Mouse (Mus musculus): ENCODE measurements around the gene Bbs1.
"Not testable (repeated sequence)": the region's sequence is repeated elsewhere in the genome, so short reads cannot be mapped to it uniquely, and the experiment has no call there.

Bbs1 gene

DNA sequence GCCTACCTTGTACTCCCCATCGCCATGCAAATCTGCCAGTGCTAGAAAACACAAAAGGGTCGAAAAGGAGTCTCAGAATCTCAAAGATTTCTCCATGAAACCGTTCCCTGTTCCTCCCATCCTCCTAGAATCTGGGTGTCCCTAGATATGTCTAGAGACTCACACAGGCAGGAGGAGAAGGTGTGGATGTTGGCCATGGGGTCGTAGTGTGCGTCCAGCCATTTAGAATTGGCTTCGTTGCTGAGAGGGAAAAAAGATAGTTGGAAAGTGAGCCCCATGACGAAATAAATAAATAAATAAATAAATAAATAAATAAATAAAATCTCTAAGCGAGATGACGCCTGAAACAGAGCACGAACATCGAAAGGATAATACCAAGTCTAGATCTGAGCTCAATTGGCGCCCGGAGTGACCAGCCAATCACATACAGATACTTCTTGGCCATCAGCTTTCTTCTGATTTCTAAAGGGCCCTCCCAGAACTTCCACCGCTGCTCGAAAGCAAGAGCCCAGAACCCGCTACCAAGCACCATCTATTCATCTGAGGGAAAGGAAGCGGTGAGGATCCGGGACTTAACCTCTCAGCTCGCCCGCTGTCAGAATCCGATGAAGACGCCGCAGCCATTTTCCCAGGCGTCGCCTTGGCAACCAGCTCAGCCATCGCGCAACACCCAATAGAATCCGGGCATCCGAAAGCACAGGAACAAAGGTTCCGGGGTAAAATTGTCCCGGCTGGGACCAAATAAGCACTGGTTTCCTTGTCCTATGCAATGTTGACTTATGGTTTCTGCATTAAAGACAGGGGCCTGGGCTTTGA, at the start of gene Bbs1:
Gene Bbs1 (minus strand): TSS at position 650 of the 816 bp plus-strand sequence.
- POLR2A ChIA-PET: interaction anchor here (0.5 to 3.4 kb wide), 46 partner anchors 9 to 396 kb away, joined by 3 to 41 read pairs (median 4); partner anchors contain the start of genes Actn3 (in 2 of the 4), Dpp3 (in 2 of the 4), Gm21992 (in 2 of the 4) and Rbm14 (in 2 of the 4)
- CTCF ChIA-PET: interaction anchor here (0.7 to 2.2 kb wide), 13 partner anchors 9 to 143 kb away, joined by 3 to 8 read pairs (median 3); partner anchors contain the start of genes Ccdc87 (in 1 of the 4), Ccs (in 1 of the 4) and Dpp3 (in 1 of the 4)

DNA sequence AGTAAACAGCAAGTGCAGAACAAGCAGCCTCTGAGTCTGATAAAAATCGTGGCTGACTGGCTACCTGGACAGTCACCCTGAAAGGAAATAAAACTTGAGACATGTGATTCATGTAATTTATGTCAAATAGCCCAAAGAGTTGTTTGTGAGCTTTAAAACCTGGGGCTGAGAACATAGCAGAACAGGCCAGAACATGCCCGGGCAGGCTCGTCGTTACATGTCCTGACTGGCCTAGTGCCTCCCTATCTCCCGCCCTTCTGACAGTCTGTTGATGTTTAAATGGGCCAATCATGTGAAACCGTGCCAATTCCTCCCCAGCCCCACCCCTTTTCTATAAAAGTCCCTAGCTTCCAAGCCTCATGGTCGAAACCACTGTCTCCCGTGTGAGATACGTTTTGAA, 42.2 kb upstream of the Bbs1 start:
- POLR2A ChIA-PET: interaction anchor here in 2 of 4 experiments (1.1 to 2.8 kb wide), 11 partner anchors 9 to 331 kb away, joined by 3 to 24 read pairs (median 4); partner anchors contain the start of genes Dpp3 (in 2 of the 2), Mrpl11 (in 2 of the 2) and Slc29a2 (in 1 of the 2)
- CTCF ChIA-PET: not testable (repeated sequence)

DNA sequence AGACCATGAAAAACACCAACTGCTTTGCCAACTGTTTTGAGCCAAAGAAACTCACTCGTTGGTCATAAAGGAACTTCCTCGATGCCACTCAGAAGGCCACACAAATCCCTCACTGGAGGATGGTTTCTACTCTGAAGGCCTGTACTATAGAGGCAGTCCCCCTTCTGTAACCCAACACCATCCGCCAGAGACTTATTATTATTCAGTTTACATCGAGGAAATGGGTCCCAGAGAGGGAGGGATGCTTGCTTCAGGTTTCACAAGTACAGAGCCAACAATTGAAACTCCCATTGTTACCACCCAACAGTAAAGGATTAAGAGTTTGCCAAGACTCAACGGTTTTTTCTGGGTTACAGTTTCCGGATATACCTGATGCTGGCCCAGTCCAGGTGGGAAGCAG, 39.1 kb upstream of the Bbs1 start:
- ChIA-PET CTCF (interaction anchor here in 2 of 4 experiments (0.7 to 0.8 kb wide), 3 partner anchors 16 to 686 kb away, joined by 3 read pairs; partner anchors contain the start of gene Mrpl11 (in 1 of the 2)), POLR2A (interaction anchor here in 1 of 4 experiments (0.5 to 2.0 kb wide), 2 partner anchors 16 to 148 kb away, joined by 3 to 10 read pairs; partner anchors contain the start of gene Mrpl11)

DNA sequence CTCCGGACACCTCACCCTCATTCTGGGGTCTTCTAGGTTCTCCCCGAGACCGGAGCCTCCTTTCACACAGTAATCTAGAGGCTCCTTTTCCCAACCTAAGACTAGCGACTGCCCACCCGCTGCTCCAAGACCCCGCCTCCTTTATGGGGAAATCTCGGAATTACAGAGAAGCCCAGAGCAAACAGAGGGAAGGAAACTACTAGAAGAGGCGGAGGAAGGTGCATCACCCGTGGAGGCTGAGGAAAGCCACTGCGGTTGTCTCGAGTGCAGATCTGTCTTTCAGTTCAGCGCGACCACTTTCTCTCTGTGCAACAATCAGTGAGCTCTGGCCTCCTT, 36.8 kb upstream of the Bbs1 start:
- POLR2A ChIA-PET: interaction anchor here in 2 of 4 experiments (1.1 to 1.6 kb wide), 2 partner anchors 9 to 19 kb away, joined by 3 to 4 read pairs; partner anchors contain the start of gene Mrpl11 (in 1 of the 2)
- CTCF ChIA-PET: no interaction called here

GRCm38 (mm10) chr19:4942551-4943252, 36.3 kb upstream of the Bbs1 start, which contains the start of gene Peli3:
TSS of gene Peli3 (minus strand) at chr19:4943127.
- CTCF ChIA-PET: interaction anchor here in 1 of 4 experiments (0.5 kb wide), 1 partner anchor 78 kb away, joined by 4 read pairs; no protein-coding TSS in a partner anchor
- POLR2A ChIA-PET: interaction anchor here in 2 of 4 experiments (1.1 to 5.9 kb wide), 2 partner anchors 9 to 14 kb away, joined by 4 to 42 read pairs; partner anchors contain the start of gene Dpp3 (in 1 of the 2)

GRCm38 (mm10) chr19:4937444-4938310, 31.2 kb upstream of the Bbs1 start:
- POLR2A ChIA-PET: interaction anchor here in 2 of 4 experiments (0.8 to 5.9 kb wide), 5 partner anchors 9 to 41 kb away, joined by 3 to 42 read pairs (median 3); partner anchors contain the start of genes Dpp3 (in 2 of the 2) and Mrpl11 (in 1 of the 2)

GRCm38 (mm10) chr19:4936896-4937295, 30.5 kb upstream of the Bbs1 start:
- CTCF ChIA-PET: no interaction called here
- POLR2A ChIA-PET: interaction anchor here in 2 of 4 experiments (0.8 to 5.9 kb wide), 6 partner anchors 8 to 40 kb away, joined by 3 to 42 read pairs (median 3); partner anchors contain the start of genes Dpp3 (in 2 of the 2) and Mrpl11 (in 1 of the 2)

More at GRCm38 (mm10) chr19:4937444-4938310, 31.2 kb upstream of the Bbs1 start:
- CTCF ChIA-PET: no interaction called here

- ChIA-PET CTCF (interaction anchor here in 3 of 4 experiments (0.5 to 1.4 kb wide), 8 partner anchors 33 to 1622 kb away, joined by 3 to 16 read pairs (median 3); partner anchors contain the start of genes Mrpl11 (in 1 of the 3) and Zdhhc24 (in 1 of the 3)), POLR2A (interaction anchor here (0.5 to 6.2 kb wide), 42 partner anchors 8 to 1500 kb away, joined by 3 to 42 read pairs (median 4); partner anchors contain the start of genes Bbs1 (in 3 of the 4), Zdhhc24 (in 3 of the 4), Gm21992 (in 2 of the 4) and Rbm14 (in 2 of the 4))
Measured at GRCm38 (mm10) chr19:4928781-4929180, 22.4 kb upstream of the Bbs1 start.

DNA sequence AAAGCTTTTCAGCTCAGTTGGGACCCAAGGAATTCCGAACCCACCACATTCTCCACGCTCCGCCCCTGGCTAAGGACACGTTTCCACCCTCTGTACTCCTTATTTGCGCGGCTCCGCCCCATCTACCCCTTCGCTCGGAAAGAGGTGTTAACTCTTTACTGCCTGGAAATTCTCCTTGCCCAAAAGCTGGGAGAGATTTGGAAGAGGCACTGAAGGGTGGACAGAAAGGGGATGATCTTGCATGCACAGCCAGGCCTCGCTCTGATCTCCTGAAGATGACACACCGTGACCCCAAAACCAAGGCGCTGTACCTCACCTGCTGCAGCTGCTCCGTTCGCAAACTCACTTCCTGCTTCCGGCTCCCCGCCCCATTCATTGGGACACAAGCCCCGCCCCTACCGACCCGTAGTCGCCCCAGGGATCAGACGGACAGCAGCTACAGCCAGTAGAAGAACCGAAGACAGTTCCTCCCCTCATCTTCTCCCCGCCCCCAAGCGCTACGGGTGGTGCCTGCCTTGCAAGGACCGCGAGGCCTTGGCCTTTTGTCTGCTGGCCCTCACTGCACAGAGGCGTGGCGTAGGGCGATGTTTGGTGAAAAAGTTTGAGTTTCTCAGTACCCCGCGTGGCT, 21.6 kb upstream of the Bbs1 start, which contains the start of gene Dpp3:
Gene Dpp3 (minus strand): TSS at position 384 of the 628 bp plus-strand sequence.
- ChIA-PET CTCF (interaction anchor here in 3 of 4 experiments (0.6 to 1.4 kb wide), 13 partner anchors 12 to 1622 kb away, joined by 3 to 5 read pairs (median 3); partner anchors contain the start of genes Bbs1 (in 1 of the 3), Mrpl11 (in 1 of the 3) and Zdhhc24 (in 1 of the 3)), POLR2A (interaction anchor here (0.5 to 6.2 kb wide), 59 partner anchors 8 to 916 kb away, joined by 3 to 42 read pairs (median 4); partner anchors contain the start of genes Bbs1 (in 3 of the 4), Gm21992 (in 3 of the 4), Rbm14 (in 3 of the 4) and Rbm4 (in 3 of the 4))

GRCm38 (mm10) chr19:4925121-4925860, 18.9 kb upstream of the Bbs1 start:
- CTCF ChIA-PET: interaction anchor here (0.6 to 1.4 kb wide), 8 partner anchors 10 to 795 kb away, joined by 3 to 6 read pairs (median 3); partner anchors contain the start of genes Ccdc87 (in 1 of the 4) and Ccs (in 1 of the 4)
- POLR2A ChIA-PET: interaction anchor here in 3 of 4 experiments (0.5 to 6.2 kb wide), 11 partner anchors 9 to 114 kb away, joined by 3 to 42 read pairs (median 4); partner anchors contain the start of genes Gm21992 (in 1 of the 3) and Rbm14 (in 1 of the 3)

DNA sequence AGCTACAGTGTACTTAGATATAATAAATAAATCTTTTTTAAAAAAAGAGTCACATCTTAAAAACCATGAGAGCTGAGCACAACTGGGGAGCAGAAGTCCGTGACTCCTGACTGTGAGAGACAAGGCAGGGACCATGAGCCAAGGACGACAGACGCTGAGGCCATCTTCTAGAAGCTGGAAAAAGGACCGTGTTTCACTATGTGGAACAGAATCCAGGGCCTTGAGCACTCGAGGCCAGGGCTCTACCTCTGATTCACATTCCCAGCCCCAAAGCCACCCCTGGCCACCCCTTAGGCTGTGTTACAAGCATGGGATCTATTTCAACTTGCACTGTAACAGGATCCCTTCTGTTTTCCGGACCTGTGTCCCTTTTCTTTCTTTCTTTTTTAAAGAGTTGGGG, 13.2 kb upstream of the Bbs1 start:
- POLR2A ChIA-PET: interaction anchor here in 1 of 4 experiments (0.5 to 1.2 kb wide), 3 partner anchors 10 to 116 kb away, joined by 3 read pairs; no protein-coding TSS in a partner anchor

DNA sequence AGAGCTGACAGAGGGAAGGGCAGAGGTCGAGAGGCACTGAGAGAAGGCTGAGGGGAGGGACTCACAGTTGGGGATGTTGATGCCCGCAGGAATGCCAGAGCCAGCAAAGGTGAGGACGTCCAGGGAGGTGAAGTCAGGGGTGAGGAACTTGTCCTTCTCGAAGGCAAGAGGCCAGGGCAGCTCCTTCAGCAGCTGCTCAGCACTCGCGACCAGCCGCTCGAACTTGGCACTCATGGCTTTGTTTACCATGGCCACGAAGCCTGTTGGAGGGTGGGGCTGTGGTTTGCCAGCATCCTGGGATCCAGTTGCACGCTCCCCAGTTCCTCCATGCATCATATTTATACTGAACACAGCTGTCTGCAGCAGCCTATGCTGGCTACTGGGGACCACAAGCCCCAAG, 10.4 kb upstream of the Bbs1 start:
- ChIA-PET POLR2A (interaction anchor here (0.6 to 5.7 kb wide), 30 partner anchors 8 to 520 kb away, joined by 3 to 36 read pairs (median 4); partner anchors contain the start of genes Bbs1 (in 4 of the 4), Gm21992 (in 3 of the 4), Rbm14 (in 3 of the 4) and Dpp3 (in 2 of the 4)), CTCF (interaction anchor here in 3 of 4 experiments (1.0 to 1.5 kb wide), 3 partner anchors 11 to 104 kb away, joined by 3 to 4 read pairs (median 3); partner anchors contain the start of gene Dpp3 (in 1 of the 3))

More for the DNA sequence above, 13.2 kb upstream of the Bbs1 start:
- CTCF ChIA-PET: interaction anchor here in 1 of 4 experiments (0.5 kb wide), 1 partner anchor 159 kb away, joined by 13 read pairs; no protein-coding TSS in a partner anchor

DNA sequence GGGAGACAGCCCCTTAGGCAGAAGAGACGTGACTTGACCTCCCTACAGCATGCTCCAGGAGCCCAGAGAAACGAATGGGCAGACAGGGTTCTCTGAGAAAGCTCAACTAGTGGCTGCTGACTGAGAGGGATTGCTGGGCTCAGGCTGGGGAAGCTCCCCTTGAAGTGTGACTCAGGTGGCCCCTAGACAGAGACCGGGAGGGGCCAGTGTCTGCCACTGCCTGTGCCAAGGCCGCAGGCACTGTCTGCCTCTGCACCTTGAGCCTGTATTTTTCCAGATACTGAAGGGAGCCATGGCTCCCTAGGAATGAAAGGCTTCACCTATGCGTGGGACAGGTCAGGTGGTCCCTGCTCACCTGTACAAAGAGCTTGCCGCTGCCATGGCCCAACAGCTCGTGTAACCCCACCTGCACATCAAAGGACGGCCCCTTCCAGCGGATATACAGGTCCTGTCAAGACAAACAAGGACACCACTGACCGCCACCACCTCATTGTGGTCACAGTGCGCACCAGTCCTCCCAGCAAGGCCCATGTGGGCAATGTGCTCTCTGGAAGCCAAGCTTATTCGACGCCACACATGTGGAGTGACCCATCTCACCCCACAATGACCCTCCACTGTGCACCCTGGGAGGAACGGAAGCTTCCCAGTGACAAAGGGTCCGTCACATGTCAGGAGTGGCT, 9.6 kb upstream of the Bbs1 start:
- ChIA-PET CTCF (interaction anchor here (0.7 to 1.5 kb wide), 6 partner anchors 9 to 140 kb away, joined by 3 to 4 read pairs (median 3); partner anchors contain the start of gene Dpp3 (in 1 of the 4)), POLR2A (interaction anchor here (0.5 to 5.7 kb wide), 40 partner anchors 9 to 1409 kb away, joined by 3 to 36 read pairs (median 4); partner anchors contain the start of genes Bbs1 (in 4 of the 4), Gm21992 (in 3 of the 4), Rbm14 (in 3 of the 4) and Dpp3 (in 2 of the 4))

DNA sequence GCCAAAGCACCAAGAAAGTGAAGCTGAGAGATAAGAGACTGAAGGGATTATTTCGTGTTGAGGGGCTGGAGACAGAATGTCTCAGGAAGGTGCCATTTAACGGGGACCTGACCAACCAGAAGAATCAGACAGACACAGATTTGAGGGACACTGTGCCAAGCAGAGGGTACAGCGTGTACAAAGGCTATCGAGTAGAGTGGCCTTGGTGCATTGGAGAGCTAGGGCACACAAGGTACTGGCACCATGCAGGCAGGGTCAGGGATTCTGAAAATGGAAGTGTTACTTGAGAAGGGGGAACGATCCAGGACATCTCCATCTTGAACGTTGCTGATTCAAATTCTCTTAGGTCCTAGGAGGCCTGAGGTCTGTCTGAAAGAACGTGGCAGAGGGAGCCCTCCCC, 2.9 kb upstream of the Bbs1 start:
- ChIA-PET POLR2A (interaction anchor here in 3 of 4 experiments (0.6 to 4.3 kb wide), 7 partner anchors 10 to 97 kb away, joined by 3 to 12 read pairs (median 4); partner anchors contain the start of genes Dpp3 (in 1 of the 3), Gm21992 (in 1 of the 3), Rbm14 (in 1 of the 3) and Zdhhc24 (in 1 of the 3)), CTCF (interaction anchor here in 2 of 4 experiments (1.2 to 1.9 kb wide), 2 partner anchors 60 to 62 kb away, joined by 4 to 7 read pairs; no protein-coding TSS in a partner anchor)
